Mouse (Mus musculus): ENCODE data around the gene Pik3r2. TPM values are rescaled to one million over a fixed set of nuclear protein-coding genes. Genes with fewer than 3 reads are reported as not detected.
A peak's percentile ranks its signal among the peaks of the same experiment; 100 is the strongest.

Pik3r2 gene
- total and polyA plus RNA-seq, 3 experiments = 23.7 to 37.8 TPM; not detected in 1

- Histone ChIP-seq H3K9me3 (replicated peaks; ENCODE audit: insufficient read depth, low read length) (no peaks in the 10 kb centered on the region), H3K27ac (ENCODE audit: control insufficient read depth, low read depth, low read length) (no peak overlapping the region), H3K4me3 (ENCODE audit: control insufficient read depth in 1 of 2, insufficient read depth in 1 of 2, low read depth in 2 of 2, low read length in 2 of 2) (no peak overlapping the region), H3K79me2 (ENCODE audit: control insufficient read depth, insufficient read depth, low read length, poor library complexity) (no peaks in the 10 kb centered on the region), H3K4me1 (ENCODE audit: control insufficient read depth in 1 of 2, insufficient read depth in 2 of 2, low read length in 2 of 2) (peaks cover 2 to 11% of the 10 kb centered on the region in 2 experiments; a peak in 3 of 4 replicates), H3K9ac (ENCODE audit: control insufficient read depth, low read depth, low read length, poor library complexity, severe bottlenecking) (no peak overlapping the region), H3K27me3 (ENCODE audit: control insufficient read depth in 1 of 2, insufficient read depth in 2 of 2, low read length in 2 of 2) (no peaks in the 10 kb centered on the region), H3K36me3 (ENCODE audit: control insufficient read depth in 1 of 2, insufficient read depth in 2 of 2, low read length in 2 of 2) (peaks cover 0 to 4% of the 10 kb centered on the region in 2 experiments; a peak in 3 of 4 replicates)
- DNase-seq (ENCODE audit: low read depth, low spot score) = peak; percentile 96
- TF ChIP-seq ZMIZ1 (IDR thresholded peaks at IDR 0.05; ENCODE audit: low read depth, low read length) (no peak), ZC3H11A (IDR thresholded peaks at IDR 0.05; ENCODE audit: low read depth, low read length) (no peak), TCF12 (IDR thresholded peaks at IDR 0.05; ENCODE audit: low read depth, low read length) (no peak), MYC (IDR thresholded peaks at IDR 0.05; ENCODE audit: low read depth, low read length) (peak; percentile 98), MAZ (IDR thresholded peaks at IDR 0.05; ENCODE audit: low read depth, low read length) (no peak), EP300 (IDR thresholded peaks at IDR 0.05; ENCODE audit: low read depth in 1 of 2, low read length in 2 of 2) (peak in 1 of 2 experiments; percentile 31; a peak in 2 of 4 replicates), MYB (IDR thresholded peaks at IDR 0.05; ENCODE audit: low read depth, low read length) (no peak), NRF1 (IDR thresholded peaks at IDR 0.05; ENCODE audit: insufficient read depth, low read depth, low read length, poor library complexity, severe bottlenecking) (peak; percentile 73), TBP (IDR thresholded peaks at IDR 0.05; ENCODE audit: low read depth, low read length) (no peak), JUND (IDR thresholded peaks at IDR 0.05; ENCODE audit: low read depth, low read length) (no peak), ELF1 (IDR thresholded peaks at IDR 0.05; ENCODE audit: low read depth, low read length) (no peak), TAL1 (IDR thresholded peaks at IDR 0.05; ENCODE audit: low read length) (no peak), CHD1 (IDR thresholded peaks at IDR 0.05; ENCODE audit: low read depth, low read length) (no peak), BHLHE40 (IDR thresholded peaks at IDR 0.05; ENCODE audit: borderline replicate concordance, low read depth, low read length) (no peak), MEF2A (IDR thresholded peaks at IDR 0.05; ENCODE audit: extremely low read depth, insufficient replicate concordance, low read depth, low read length, poor library complexity, severe bottlenecking) (no peak), POLR2A (IDR thresholded peaks at IDR 0.05; ENCODE audit: control insufficient read depth in 1 of 2, insufficient read depth in 1 of 2, low read depth in 1 of 2, low read length in 2 of 2, poor library complexity in 1 of 2) (no peak), MAX (IDR thresholded peaks at IDR 0.05; ENCODE audit: low read length) (peak; percentile 89), USF1 (IDR thresholded peaks at IDR 0.05; ENCODE audit: low read depth, low read length) (no peak), MXI1 (IDR thresholded peaks at IDR 0.05; ENCODE audit: low read depth, low read length) (peak; percentile 65; the same call in 1 of the 2 replicates), POLR2AphosphoS5 (IDR thresholded peaks at IDR 0.05; ENCODE audit: borderline replicate concordance, low read depth, low read length) (no peak), NELFE (IDR thresholded peaks at IDR 0.05; ENCODE audit: low read depth, low read length) (no peak), KAT2A (conservative IDR thresholded peaks at IDR 0.05; ENCODE audit: low read depth, low read length) (no peak), RAD21 (IDR thresholded peaks at IDR 0.05; ENCODE audit: low read depth, low read length) (peak; percentile 50), GABPA (IDR thresholded peaks at IDR 0.05; ENCODE audit: low read depth, low read length) (no peak), RCOR1 (IDR thresholded peaks at IDR 0.05; ENCODE audit: low read depth, low read length) (no peak), USF2 (IDR thresholded peaks at IDR 0.05; ENCODE audit: borderline replicate concordance in 1 of 2, insufficient read depth in 1 of 2, low read depth in 1 of 2, low read length in 2 of 2) (no peak), CHD2 (IDR thresholded peaks at IDR 0.05; ENCODE audit: low read length) (no peak), ZNF384 (IDR thresholded peaks at IDR 0.05; ENCODE audit: low read depth, low read length) (0 out of 2 replicates have a peak, but pooled peaks have one; percentile 41), ETS1 (IDR thresholded peaks at IDR 0.05; ENCODE audit: low read depth, low read length) (no peak), HCFC1 (IDR thresholded peaks at IDR 0.05; ENCODE audit: low read depth, low read length) (peak; percentile 63), E2F4 (IDR thresholded peaks at IDR 0.05; ENCODE audit: borderline replicate concordance, low read depth, low read length) (no peak), SIN3A (IDR thresholded peaks at IDR 0.05; ENCODE audit: low read length) (peak; percentile 76), CTCF (IDR thresholded peaks at IDR 0.05 in 2 of 3, conservative IDR thresholded peaks at IDR 0.05 in 1 of 3; ENCODE audit: control insufficient read depth in 1 of 3, insufficient read depth in 1 of 3, low read depth in 2 of 3, low read length in 3 of 3, poor library complexity in 1 of 3, severe bottlenecking in 1 of 3) (peak in 2 of 3 experiments; percentile 100; a peak in 5 of 6 replicates), ZKSCAN1 (IDR thresholded peaks at IDR 0.05; ENCODE audit: low read depth, low read length) (no peak), GATA1 (IDR thresholded peaks at IDR 0.05; ENCODE audit: low read depth, low read length) (no peak), SMC3 (IDR thresholded peaks at IDR 0.05; ENCODE audit: low read depth, low read length) (peak; percentile 82), POLR2AphosphoS2 (IDR thresholded peaks at IDR 0.05; ENCODE audit: low read length) (no peak), UBTF (IDR thresholded peaks at IDR 0.05; ENCODE audit: borderline replicate concordance, insufficient read depth, low read depth, low read length) (no peak)
These were observed 7.2 kb downstream of the Pik3r2 start for GRCm38 (mm10) chr8:70769359-70769758.
